Mouse (Mus musculus) olfactory bulb, adult 2 months (tissue): ENCODE data around the gene Akna.

Source experiments
- CTCF ChIP-seq: fragments of 200-500 bp; IDR thresholded peaks from 2 replicates; pipeline ENCODE4 v1.5.1; 2012; ENCODE audit warnings: low read depth, mild to moderate bottlenecking, low read length, moderate library complexity; ENCODE audit not compliant: insufficient read depth
- POLR2A ChIP-seq: fragments of 200-500 bp; IDR thresholded peaks from 2 replicates; pipeline ENCODE4 v1.6.1; 2012; ENCODE audit warnings: mild to moderate bottlenecking, low read depth, low read length, moderate library complexity; ENCODE audit not compliant: insufficient read depth

DNA sequence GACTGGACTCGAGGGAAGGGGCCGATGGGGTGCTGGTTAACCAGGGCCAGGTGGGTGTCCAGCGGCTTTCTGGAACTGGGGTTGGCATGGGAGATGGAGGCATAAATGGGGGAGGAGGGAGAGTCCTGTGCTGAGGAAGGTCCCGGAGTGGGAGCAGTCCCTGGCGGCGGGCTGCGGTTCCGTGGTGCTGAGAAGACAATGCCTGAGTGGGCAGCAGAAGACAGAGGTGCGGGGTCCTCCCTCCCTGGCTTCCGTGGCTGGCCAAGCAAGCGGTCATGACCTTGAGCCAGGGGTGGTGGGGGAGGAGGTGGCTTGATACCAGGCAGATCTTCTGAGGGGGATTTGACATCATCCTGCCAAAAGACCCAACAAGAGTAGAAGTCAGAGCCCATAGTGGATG, 15.1 kb upstream of the Akna start:
- TF ChIP-seq CTCF (no peak), POLR2A (no peak)
